Mouse (Mus musculus) central nervous system, embryonic 14 days (tissue): Measurements from ENCODE around the gene Slc35d3. TPM values are rescaled to one million over a fixed set of nuclear protein-coding genes. Genes with fewer than 3 reads are reported as not detected.

ENCODE experiments used
- polyA plus RNA-seq: library from polyadenylated mRNA; depleted of rRNA; stranded (reverse); fragments of >200 nt; gene quantifications from 2 replicates; pipeline ENCODE4 v1.2.3, GENCODE M21; 2012; rRNA removed

Gene Slc35d3
- polyA plus RNA-seq, result 1.4 and 2.0 TPM in 2 replicates

GRCm38 (mm10) chr10:19850998-19851691 is at the start of gene Slc35d3:
TSS of gene Slc35d3 (minus strand) at chr10:19851459.

Other genes starting within 250 kb of the Slc35d3 start
- not detected in 2 replicates for gene Il22ra2, start 229.5 kb downstream of the Slc35d3 start, polyA plus RNA-seq
- gene Il20ra, start 138.9 kb downstream of the Slc35d3 start, polyA plus RNA-seq, result 0.12 and 0.36 TPM in 2 replicates
- gene Pex7, start 56.2 kb upstream of the Slc35d3 start, polyA plus RNA-seq, result 21.8 and 25.3 TPM in 2 replicates
- gene Map3k5, start 83.0 kb upstream of the Slc35d3 start, polyA plus RNA-seq, result 1.5 and 2.4 TPM in 2 replicates